Mouse (Mus musculus): ENCODE results near the gene Pld5. TPM values are rescaled to one million over a fixed set of nuclear protein-coding genes. Genes with fewer than 3 reads are reported as not detected.

The Pld5 gene
- total RNA-seq, 2 experiments from 2014 or later: 1.7 to 1.8 TPM

DNA sequence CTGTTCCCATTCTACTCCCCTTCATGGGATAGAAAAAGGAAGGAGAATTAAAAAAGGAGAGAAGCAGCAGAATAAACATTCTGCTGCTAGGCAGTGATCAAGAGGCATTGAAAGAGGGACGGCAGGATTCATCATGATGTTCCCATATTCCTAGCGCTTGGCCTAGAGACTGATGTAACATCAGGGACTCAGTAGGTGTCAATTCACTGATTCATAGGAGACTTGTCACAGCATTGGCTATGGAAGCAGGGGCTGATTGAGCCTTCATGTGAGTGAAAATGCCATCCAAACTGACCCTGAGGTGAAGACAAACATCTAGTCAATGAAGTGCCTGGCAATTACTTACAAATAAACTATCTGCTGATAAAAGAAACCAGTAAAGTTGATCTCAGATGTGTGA, 324.3 kb downstream of the Pld5 start:
- H3K27ac ChIP-seq: no peak overlapping the region
- TF ChIP-seq CTCF (IDR thresholded peaks at IDR 0.05): no peak
- DNase-seq: no peak
- intact Hi-C loops (cut with DNase I): no loop called here
- no peak overlapping the region for H3K4me3 ChIP-seq

GRCm38 (mm10) chr1:175950421-175950820, 324.7 kb downstream of the Pld5 start:
- Histone ChIP-seq H3K4me3 (no peak overlapping the region), H3K27ac (no peak overlapping the region)
- intact Hi-C loops (cut with DNase I): no loop called here
- no peak for DNase-seq
- TF ChIP-seq CTCF (IDR thresholded peaks at IDR 0.05): no peak

DNA sequence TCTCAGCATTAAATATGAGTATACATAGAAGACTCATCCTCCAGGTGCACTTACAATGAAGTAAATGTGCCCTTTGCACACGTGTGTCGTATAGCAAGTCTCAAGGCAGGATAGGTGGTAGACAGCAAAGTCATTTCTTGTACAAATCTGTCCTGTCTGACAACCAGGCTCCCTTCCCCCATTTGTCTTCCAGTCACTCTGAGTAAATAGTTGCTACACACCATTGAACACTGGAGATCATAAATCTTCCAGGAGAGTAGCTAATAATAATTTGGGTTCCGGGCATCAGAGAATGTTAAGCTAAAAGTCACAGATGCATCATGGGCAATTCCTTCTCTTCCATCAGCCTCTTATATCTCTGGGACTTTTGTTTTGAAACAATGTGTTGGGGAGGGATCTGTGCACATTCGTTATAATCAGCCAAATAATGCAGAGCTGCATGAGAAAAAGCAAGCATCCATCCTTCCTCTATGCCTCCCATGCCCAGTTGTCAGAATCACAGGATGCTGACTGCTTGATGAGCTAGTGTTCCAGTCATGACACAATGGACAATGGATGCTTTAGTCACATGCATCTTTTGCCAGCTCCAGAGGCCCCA, 328.3 kb downstream of the Pld5 start:
- Histone ChIP-seq H3K4me3 (no peak overlapping the region), H3K27ac (no peak overlapping the region)
- no peak for TF ChIP-seq CTCF (IDR thresholded peaks at IDR 0.05)
- DNase-seq: no peak
- intact Hi-C loops (cut with DNase I): no loop called here

GRCm38 (mm10) chr1:175943168-175943567, 331.9 kb downstream of the Pld5 start:
- no peak for DNase-seq
- no peak overlapping the region for H3K4me3 ChIP-seq
- no peak overlapping the region for H3K27ac ChIP-seq
- TF ChIP-seq CTCF (IDR thresholded peaks at IDR 0.05): no peak
- intact Hi-C loops (cut with DNase I): no loop called here

GRCm38 (mm10) chr1:175938731-175939130, 336.4 kb downstream of the Pld5 start:
- DNase-seq: no peak
- no peak overlapping the region for H3K4me3 ChIP-seq
- intact Hi-C loops (cut with DNase I): loop anchor here (5.0 kb wide), 2 partner anchors 284 to 924 kb away; no protein-coding TSS in a partner anchor
- no peak overlapping the region for H3K27ac ChIP-seq
- no peak for TF ChIP-seq CTCF (IDR thresholded peaks at IDR 0.05)

DNA sequence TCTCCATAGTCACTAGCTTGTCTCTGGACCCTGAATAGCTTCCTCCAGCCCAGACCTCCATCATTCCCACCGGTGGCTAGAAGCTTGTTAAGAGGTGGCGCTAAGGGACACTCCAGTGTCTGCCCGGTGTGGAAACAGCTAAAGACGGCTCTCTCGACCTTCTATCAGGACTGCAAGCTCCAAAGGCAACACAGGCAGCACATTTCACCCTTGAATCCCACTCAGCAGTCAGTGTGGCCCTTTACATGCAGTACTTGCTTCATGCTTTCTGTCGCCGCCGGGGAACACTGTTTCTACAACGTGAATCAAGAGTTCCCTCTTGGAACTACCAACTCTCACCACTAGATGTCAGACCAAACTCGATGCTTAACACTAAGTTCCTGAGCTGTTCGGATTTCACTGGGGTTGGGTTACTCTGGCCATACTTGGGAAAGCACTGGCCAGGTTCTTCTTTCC, 338.8 kb downstream of the Pld5 start:
- Histone ChIP-seq H3K4me3 (no peak overlapping the region), H3K27ac (no peak overlapping the region)
- peak; percentile 84 for TF ChIP-seq CTCF (IDR thresholded peaks at IDR 0.05)
- DNase-seq: peak; percentile 33
- intact Hi-C loops (cut with DNase I): loop anchor here (2.0 to 5.0 kb wide), 3 partner anchors 286 to 926 kb away; no protein-coding TSS in a partner anchor

DNA sequence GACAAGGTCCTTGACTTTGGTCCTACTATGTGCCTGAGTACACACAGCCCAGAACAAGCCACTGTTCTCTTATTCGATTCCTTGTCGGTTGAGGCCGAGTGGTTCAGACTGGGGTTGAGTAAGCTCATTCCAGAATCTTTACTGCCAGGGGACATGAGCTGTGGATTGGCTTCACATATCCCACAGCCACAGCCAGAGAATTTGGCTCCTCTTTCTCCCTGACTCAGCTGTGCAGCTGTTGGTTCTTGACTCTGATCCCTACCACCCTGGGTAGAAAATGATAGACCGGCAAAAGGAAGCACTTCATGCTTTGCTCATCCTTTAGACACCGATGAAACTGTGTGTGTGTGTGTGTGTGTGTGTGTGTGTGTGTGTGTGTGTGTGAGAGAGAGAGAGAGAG, 343.7 kb downstream of the Pld5 start:
- Histone ChIP-seq H3K4me3 (no peak overlapping the region), H3K27ac (no peak overlapping the region)
- TF ChIP-seq CTCF (IDR thresholded peaks at IDR 0.05): no peak
- peak; percentile 44 for DNase-seq
- intact Hi-C loops (cut with DNase I): no loop called here

GRCm38 (mm10) chr1:175923848-175924787, 351.0 kb downstream of the Pld5 start:
- peak; percentile 75 for DNase-seq
- intact Hi-C loops (cut with DNase I): loop anchor here (2.0 to 5.0 kb wide), 2 partner anchors 299 to 882 kb away; partner anchors contain the start of gene Fh1
- peak; percentile 93 for TF ChIP-seq CTCF (IDR thresholded peaks at IDR 0.05)
- Histone ChIP-seq H3K4me3 (no peak overlapping the region), H3K27ac (no peak overlapping the region)

GRCm38 (mm10) chr1:175921091-175921490, 354.0 kb downstream of the Pld5 start:
- TF ChIP-seq CTCF (IDR thresholded peaks at IDR 0.05): no peak
- intact Hi-C loops (cut with DNase I): loop anchor here (5.0 kb wide), 1 partner anchor 879 kb away; no protein-coding TSS in a partner anchor
- no peak for DNase-seq
- H3K4me3 ChIP-seq: no peak overlapping the region
- H3K27ac ChIP-seq: no peak overlapping the region

- intact Hi-C loops (cut with DNase I): loop anchor here (5.0 kb wide), 1 partner anchor 878 kb away; no protein-coding TSS in a partner anchor
- Histone ChIP-seq H3K4me3 (no peak within 1 kb of the TSS), H3K27ac (no peak within 1 kb of the TSS)
- no peak for DNase-seq
- TF ChIP-seq CTCF (IDR thresholded peaks at IDR 0.05): no peak
These were observed 355.1 kb downstream of the Pld5 start, which contains the start of gene Gm38100 for GRCm38 (mm10) chr1:175920029-175920428. Gm38100 (plus strand) TSS chr1:175920329.

- intact Hi-C loops (cut with DNase I): no loop called here
- no peak for TF ChIP-seq CTCF (IDR thresholded peaks at IDR 0.05)
- no peak overlapping the region for H3K27ac ChIP-seq
- no peak overlapping the region for H3K4me3 ChIP-seq
- no peak for DNase-seq
These were observed 361.3 kb downstream of the Pld5 start for GRCm38 (mm10) chr1:175913728-175914303.

All from gastrocnemius, adult 2 months (tissue).